Comparison of ENCODE assay signal across 25 mouse cellular contexts in the genomic region with DNA sequence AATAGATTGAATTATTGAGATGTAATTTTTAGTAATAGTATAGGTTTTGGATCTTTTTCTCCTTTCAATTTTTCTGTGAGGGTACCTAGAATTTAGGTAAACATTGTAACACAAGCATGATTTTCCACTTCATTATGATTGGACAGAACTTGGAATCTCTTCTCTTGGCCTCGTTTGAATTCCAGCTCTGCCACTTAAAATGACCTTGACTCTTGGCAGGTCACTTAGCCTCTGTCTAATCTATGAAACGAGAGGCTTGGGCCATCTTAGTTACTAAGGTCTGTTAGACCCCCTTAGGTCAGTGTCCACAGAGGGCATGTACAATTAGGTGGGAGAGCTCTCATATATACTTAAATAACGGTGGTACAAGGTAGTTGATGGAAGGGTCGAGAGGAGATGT. TPM values are rescaled to one million over a fixed set of nuclear protein-coding genes. Genes with fewer than 3 reads are reported as not detected.
A peak's percentile ranks its signal among the peaks of the same experiment; 100 is the strongest.
DNase-seq lines count a peak whose midpoint lies in the region; ATAC-seq and TF ChIP-seq lines count a peak whose summit lies in the region.
"Had no signal": no experiment of that assay in that cellular context is flagged by ENCODE, and none has a peak within 500 bp of the region (broad histone marks: within the 10 kb centered on the region; RNA-seq: fewer than 3 reads in every experiment).

No protein-coding gene starts in this region.

- 25% methylated on average over 4 of the region's 4 CpGs for WGBS in heart, adult 2 months
- 39% methylated on average over 4 of the region's 4 CpGs for WGBS in heart, embryonic 12.5 days
- WGBS in hindbrain, embryonic 14.5 days = 62% methylated on average over 4 of the region's 4 CpGs
- 65% methylated on average over 4 of the region's 4 CpGs for WGBS in hindbrain, embryonic 12.5 days
- WGBS in liver, embryonic 15.5 days (ENCODE audit: insufficient replicate concordance) = 68% methylated on average over 4 of the region's 4 CpGs
- WGBS in liver, embryonic 12.5 days (ENCODE audit: insufficient replicate concordance) = 67% methylated on average over 4 of the region's 4 CpGs
- WGBS in midbrain, embryonic 15.5 days = 66% methylated on average over 4 of the region's 4 CpGs

- no peak for ATAC-seq in heart, embryonic 12.5 days (ENCODE audit: insufficient number of reproducible peaks, low FRiP score)
- no peak for ATAC-seq in hindbrain, embryonic 14.5 days (ENCODE audit: low FRiP score)
- ATAC-seq in hindbrain, embryonic 12.5 days (ENCODE audit: low FRiP score) = no peak
- no peak for ATAC-seq in liver, embryonic 15.5 days (ENCODE audit: insufficient read depth)
- ATAC-seq in liver, embryonic 12.5 days = no peak
- no peak for ATAC-seq in midbrain, embryonic 15.5 days (replicated peaks)
- ATAC-seq in megakaryocyte, adult 5-6 weeks (ENCODE audit: poor library complexity, severe bottlenecking) = no peak
- ATAC-seq: CD4-positive, CD25-positive, alpha-beta regulatory T cell, adult 4 months; lung, postnatal 0 days had no signal

- no peak overlapping the region for H3K4me3 ChIP-seq in heart, adult 2 months
- no peak overlapping the region for H3K4me3 ChIP-seq in heart, embryonic 12.5 days
- H3K4me3 ChIP-seq in hindbrain, embryonic 14.5 days (replicated peaks; ENCODE audit: low read length) = no peak overlapping the region
- H3K4me3 ChIP-seq in hindbrain, embryonic 12.5 days = no peak overlapping the region
- H3K4me3 ChIP-seq in liver, embryonic 15.5 days (replicated peaks) = 0 out of 2 replicates have a peak overlapping the region, but pooled peaks have one; percentile 3
- H3K4me3 ChIP-seq in liver, embryonic 12.5 days = no peak overlapping the region
- H3K4me3 ChIP-seq in midbrain, embryonic 15.5 days = no peak overlapping the region
- H3K4me3 ChIP-seq: embryonic facial prominence, embryonic 13.5 days; forebrain, embryonic 12.5 days; neural tube, embryonic 15.5 days had no signal

- H3K36me3 ChIP-seq in heart, adult 2 months (ENCODE audit: control insufficient read depth, insufficient read depth, low read length) = peaks cover 55% of the 10 kb centered on the region
- H3K36me3 ChIP-seq in heart, embryonic 12.5 days = peaks cover 16% of the 10 kb centered on the region
- H3K36me3 ChIP-seq in hindbrain, embryonic 14.5 days (replicated peaks; ENCODE audit: control insufficient read depth, insufficient read depth) = peaks cover 6% of the 10 kb centered on the region
- H3K36me3 ChIP-seq in hindbrain, embryonic 12.5 days = peaks cover 6% of the 10 kb centered on the region
- peaks cover 19% of the 10 kb centered on the region for H3K36me3 ChIP-seq in liver, embryonic 15.5 days (replicated peaks)
- H3K36me3 ChIP-seq in liver, embryonic 12.5 days = peaks cover 33% of the 10 kb centered on the region
- H3K36me3 ChIP-seq in midbrain, embryonic 15.5 days (replicated peaks) = no peaks in the 10 kb centered on the region
- H3K36me3 ChIP-seq: neural tube, embryonic 15.5 days had no signal

- TF ChIP-seq POLR2A in heart, adult 2 months (IDR thresholded peaks at IDR 0.05; ENCODE audit: insufficient read depth, low read depth, low read length) = no peak

- no peak for TF ChIP-seq CTCF in heart, adult 2 months (IDR thresholded peaks at IDR 0.05)

- H3K9ac ChIP-seq in heart, adult 2 months (ENCODE audit: low read depth, low read length) = no peak overlapping the region
- no peak overlapping the region for H3K9ac ChIP-seq in heart, embryonic 12.5 days
- no peak overlapping the region for H3K9ac ChIP-seq in hindbrain, embryonic 14.5 days
- no peak overlapping the region for H3K9ac ChIP-seq in hindbrain, embryonic 12.5 days
- H3K9ac ChIP-seq in liver, embryonic 15.5 days = no peak overlapping the region
- no peak overlapping the region for H3K9ac ChIP-seq in liver, embryonic 12.5 days
- no peak overlapping the region for H3K9ac ChIP-seq in midbrain, embryonic 15.5 days
- H3K9ac ChIP-seq: embryonic facial prominence, embryonic 13.5 days; forebrain, embryonic 12.5 days; neural tube, embryonic 15.5 days had no signal

- no peak for TF ChIP-seq EP300 in heart, adult 2 months (IDR thresholded peaks at IDR 0.05; ENCODE audit: insufficient read depth, low read depth, low read length)

- DNase-seq in heart, adult 2 months = no peak
- DNase-seq in hindbrain, embryonic 14.5 days (ENCODE audit: low spot score) = no peak
- DNase-seq: adrenal gland, postnatal 25 days; cerebellum, adult 8-10 months; cerebellum, postnatal 36 days; embryo, embryonic 11 days; gastrocnemius, postnatal 36 days; kidney, adult 8-10 months; kidney, postnatal 14 days; layer of hippocampus, postnatal 36 days; right cerebral cortex, adult 18-20 months; thymus, adult 18-20 months; thymus, postnatal 36 days had no signal

- H3K4me2 ChIP-seq in heart, embryonic 12.5 days = no peak overlapping the region
- H3K4me2 ChIP-seq in hindbrain, embryonic 14.5 days (replicated peaks) = peak overlapping the region; percentile 72; the same call in 1 of the 2 replicates
- no peak overlapping the region for H3K4me2 ChIP-seq in hindbrain, embryonic 12.5 days (replicated peaks)
- H3K4me2 ChIP-seq in liver, embryonic 15.5 days = no peak overlapping the region; the same call in 1 of the 2 replicates
- no peak overlapping the region for H3K4me2 ChIP-seq in liver, embryonic 12.5 days
- peak overlapping the region; percentile 53; the same call in 1 of the 2 replicates for H3K4me2 ChIP-seq in midbrain, embryonic 15.5 days

- H3K27me3 ChIP-seq in heart, adult 2 months (ENCODE audit: control insufficient read depth, insufficient read depth, low read length) = no peaks in the 10 kb centered on the region
- no peaks in the 10 kb centered on the region for H3K27me3 ChIP-seq in heart, embryonic 12.5 days (replicated peaks)
- H3K27me3 ChIP-seq in hindbrain, embryonic 14.5 days (ENCODE audit: control insufficient read depth, insufficient read depth, low read length) = no peaks in the 10 kb centered on the region
- no peaks in the 10 kb centered on the region for H3K27me3 ChIP-seq in hindbrain, embryonic 12.5 days
- no peaks in the 10 kb centered on the region for H3K27me3 ChIP-seq in liver, embryonic 15.5 days
- H3K27me3 ChIP-seq in liver, embryonic 12.5 days (replicated peaks) = no peaks in the 10 kb centered on the region
- H3K27me3 ChIP-seq in midbrain, embryonic 15.5 days (replicated peaks) = no peaks in the 10 kb centered on the region
- H3K27me3 ChIP-seq: embryonic facial prominence, embryonic 13.5 days; neural tube, embryonic 15.5 days had no signal

- H3K79me2 ChIP-seq in heart, adult 2 months (replicated peaks; ENCODE audit: control insufficient read depth, insufficient read depth, low read length) = peaks cover 8% of the 10 kb centered on the region

- H3K9me3 ChIP-seq in heart, embryonic 12.5 days (replicated peaks) = no peaks in the 10 kb centered on the region
- H3K9me3 ChIP-seq in hindbrain, embryonic 14.5 days (ENCODE audit: control insufficient read depth, low read length) = no peaks in the 10 kb centered on the region
- H3K9me3 ChIP-seq in hindbrain, embryonic 12.5 days (replicated peaks) = no peaks in the 10 kb centered on the region
- no peaks in the 10 kb centered on the region for H3K9me3 ChIP-seq in liver, embryonic 15.5 days (replicated peaks)
- no peaks in the 10 kb centered on the region for H3K9me3 ChIP-seq in liver, embryonic 12.5 days (replicated peaks)
- no peaks in the 10 kb centered on the region for H3K9me3 ChIP-seq in midbrain, embryonic 15.5 days
- H3K9me3 ChIP-seq: embryonic facial prominence, embryonic 13.5 days; forebrain, embryonic 12.5 days; hindbrain, embryonic 10.5 days; neural tube, embryonic 15.5 days had no signal

- intact Hi-C loops in heart, adult 2 months (cut with DNase I) = loop anchor here (5.0 kb wide), 2 partner anchors 36 to 51 kb away; no protein-coding TSS in a partner anchor

- peak overlapping the region; percentile 34 for H3K27ac ChIP-seq in heart, adult 2 months
- H3K27ac ChIP-seq in heart, embryonic 12.5 days (ENCODE audit: poor library complexity, severe bottlenecking) = no peak overlapping the region
- no peak overlapping the region for H3K27ac ChIP-seq in hindbrain, embryonic 14.5 days
- no peak overlapping the region for H3K27ac ChIP-seq in hindbrain, embryonic 12.5 days
- H3K27ac ChIP-seq in liver, embryonic 15.5 days (replicated peaks) = no peak overlapping the region
- no peak overlapping the region for H3K27ac ChIP-seq in liver, embryonic 12.5 days
- no peak overlapping the region for H3K27ac ChIP-seq in midbrain, embryonic 15.5 days
- H3K27ac ChIP-seq: embryonic facial prominence, embryonic 13.5 days; forebrain, embryonic 12.5 days; hindbrain, embryonic 10.5 days; neural tube, embryonic 15.5 days had no signal

- peaks cover 22% of the 10 kb centered on the region for H3K4me1 ChIP-seq in heart, adult 2 months (ENCODE audit: control insufficient read depth, insufficient read depth, low read length)
- H3K4me1 ChIP-seq in heart, embryonic 12.5 days (replicated peaks) = peaks cover 44% of the 10 kb centered on the region
- H3K4me1 ChIP-seq in hindbrain, embryonic 14.5 days (replicated peaks; ENCODE audit: control insufficient read depth, insufficient read depth, low read length) = peaks cover 28% of the 10 kb centered on the region
- peaks cover 20% of the 10 kb centered on the region for H3K4me1 ChIP-seq in hindbrain, embryonic 12.5 days
- peaks cover 43% of the 10 kb centered on the region for H3K4me1 ChIP-seq in liver, embryonic 15.5 days (replicated peaks)
- peaks cover 56% of the 10 kb centered on the region for H3K4me1 ChIP-seq in liver, embryonic 12.5 days
- peaks cover 43% of the 10 kb centered on the region for H3K4me1 ChIP-seq in midbrain, embryonic 15.5 days

RNA-seq across cellular contexts. Expression of a gene that starts 2.4 kb away (rescaled TPM):
- total RNA-seq in heart, adult 2 months (2021) = 10 to 100 TPM; 22.8 to 34.2 TPM
- 24.2 and 34.4 TPM in 2 replicates for polyA plus RNA-seq in heart, adult 2 months (2012; rRNA removed)
- polyA plus RNA-seq in heart, embryonic 12.5 days (2016; fragmentation: Nextera tagmentation; extraction: Ambion mirVana) = 48.8 and 48.9 TPM in 2 replicates
- polyA plus RNA-seq in hindbrain, embryonic 14.5 days (2014; fragmentation: Nextera tagmentation; extraction: Ambion mirVana) = 37.3 and 52.0 TPM in 2 replicates
- 70.7 and 79.9 TPM in 2 replicates for polyA plus RNA-seq in hindbrain, embryonic 12.5 days (2016; fragmentation: Nextera tagmentation; extraction: Ambion mirVana)
- 8.6 and 9.0 TPM in 2 replicates for polyA plus RNA-seq in liver, embryonic 15.5 days (2015; fragmentation: Nextera tagmentation; extraction: Ambion mirVana)
- polyA plus RNA-seq in liver, embryonic 12.5 days (2016; fragmentation: Nextera tagmentation; extraction: Ambion mirVana) = 24.7 and 29.8 TPM in 2 replicates
- 44.0 and 57.7 TPM in 2 replicates for polyA plus RNA-seq in midbrain, embryonic 15.5 days (2015; fragmentation: Nextera tagmentation; extraction: Ambion mirVana)
- 22.2 and 25.5 TPM in 2 replicates for total RNA-seq in megakaryocyte, adult 5-6 weeks (2015)
- total RNA-seq in megakaryocyte, adult 5-6 weeks (2017) = 23.3 and 28.9 TPM in 2 replicates

Comparison
In these comparisons a context has a peak if more than half of its experiments do, and no peak if none do; other contexts are left out.
1. H3K4me2 ChIP-seq: peak in hindbrain, embryonic 14.5 days (single experiment) and midbrain, embryonic 15.5 days (single experiment); none in heart, embryonic 12.5 days (single experiment), hindbrain, embryonic 12.5 days (single experiment), liver, embryonic 15.5 days (single experiment) and liver, embryonic 12.5 days (single experiment).